Mouse (Mus musculus): ENCODE data around the gene Meis3. TPM values are rescaled to one million over a fixed set of nuclear protein-coding genes. Genes with fewer than 3 reads are reported as not detected.

The Meis3 gene
- total RNA-seq, 2 experiments from 2014 or later: 4.8 to 6.1 TPM

GRCm38 (mm10) chr7:16210862-16211365, 36.0 kb downstream of the Meis3 start:
- DNase-seq: peak in 1 of 2 experiments; percentile 22

- no peak for DNase-seq
Measured at GRCm38 (mm10) chr7:16213196-16213595, 38.3 kb downstream of the Meis3 start.

GRCm38 (mm10) chr7:16213986-16214385, 39.1 kb downstream of the Meis3 start:
- DNase-seq: no peak

GRCm38 (mm10) chr7:16221582-16222272, 46.8 kb downstream of the Meis3 start, which contains the start of gene Dhx34:
Gene Dhx34, minus strand, starts transcription at chr7:16222037.
- DNase-seq: peak; percentile 96 to 97

- peak; percentile 61 for DNase-seq
Measured at GRCm38 (mm10) chr7:16229869-16230268, 55.0 kb downstream of the Meis3 start.

Other genes starting within 250 kb of the Meis3 start
- gene Nop53, start 229.0 kb upstream of the Meis3 start, total RNA-seq (2021): 100 to 1,000 TPM; 134 to 143 TPM
- gene Ehd2, start 207.5 kb upstream of the Meis3 start, total RNA-seq (2021): 10 to 100 TPM; 65.8 to 77.3 TPM
- 1 to 10 TPM; 4.2 to 5.9 TPM for gene Bicra, start 127.2 kb upstream of the Meis3 start, total RNA-seq (2021)
- not detected for gene Zfp541, start 113.3 kb upstream of the Meis3 start, total RNA-seq (2021)
- 10 to 100 TPM; 88.7 to 99.1 TPM for gene Napa, start 76.6 kb upstream of the Meis3 start, total RNA-seq (2021)
- 10 to 100 TPM; 19.0 to 21.0 TPM for gene Kptn, start 55.2 kb upstream of the Meis3 start, total RNA-seq (2021)
- under 1 TPM; 0.72 to 0.85 TPM for gene Slc8a2, start 45.3 kb upstream of the Meis3 start, total RNA-seq (2021)
- gene Dhx34, start 46.9 kb downstream of the Meis3 start, total RNA-seq (2021): 1 to 10 TPM; 8.4 to 8.6 TPM
- gene C5ar2, start 69.1 kb downstream of the Meis3 start, total RNA-seq (2021): 1 to 10 TPM; 1.2 to 1.7 TPM
- 1 to 10 TPM; 4.4 to 7.5 TPM for gene C5ar1, start 84.5 kb downstream of the Meis3 start, total RNA-seq (2021)
- gene Inafm1, start 98.5 kb downstream of the Meis3 start, total RNA-seq (2021): 10 to 100 TPM; 15.3 to 16.2 TPM
- gene Ccdc9, start 111.7 kb downstream of the Meis3 start, total RNA-seq (2021): 10 to 100 TPM; 26.3 to 29.6 TPM
- gene Bbc3, start 133.3 kb downstream of the Meis3 start, total RNA-seq (2021): 1 to 10 TPM; 3.8 to 5.6 TPM
- 10 to 100 TPM; 37.3 to 40.6 TPM for gene Sae1, start 212.7 kb downstream of the Meis3 start, total RNA-seq (2021)
- 10 to 100 TPM; 25.4 to 34.5 TPM for gene Zc3h4, start 225.8 kb downstream of the Meis3 start, total RNA-seq (2021)

All from heart, adult 18-20 months (tissue).